Mouse (Mus musculus): ENCODE results near the gene Psmc4. TPM values are rescaled to one million over a fixed set of nuclear protein-coding genes. Genes with fewer than 3 reads are reported as not detected.

Gene Psmc4
- total RNA-seq (2023), result 98.5 TPM

GRCm38 (mm10) chr7:28049476-28050409, at the start of gene Psmc4:
TSS of gene Psmc4 (minus strand) at chr7:28050101.

GRCm38 (mm10) chr7:28070531-28071298, 20.8 kb upstream of the Psmc4 start, which contains the start of gene Fcgbp:
TSS of gene Fcgbp (plus strand) at chr7:28071236.

GRCm38 (mm10) chr7:28013549-28014444, 36.1 kb downstream of the Psmc4 start, which contains the start of gene Zfp850:
TSS of gene Zfp850 (minus strand) at chr7:28014115.

Other genes starting within 250 kb of the Psmc4 start
- gene Zfp626, start 242.9 kb downstream of the Psmc4 start, total RNA-seq (2023), result 12.7 TPM
- 4.7 TPM for gene Zfp59, start 211.5 kb downstream of the Psmc4 start, total RNA-seq (2023)
- gene Zfp607a, start 192.6 kb downstream of the Psmc4 start, total RNA-seq (2023), result 17.0 TPM
- 10.8 TPM for gene Zfp974, start 120.6 kb downstream of the Psmc4 start, total RNA-seq (2023)
- 11.5 TPM for gene Zfp780b, start 70.9 kb downstream of the Psmc4 start, total RNA-seq (2023)
- gene Zfp850, start 36.0 kb downstream of the Psmc4 start, total RNA-seq (2023), result 10.7 TPM
- gene Fcgbp, start 21.1 kb upstream of the Psmc4 start, total RNA-seq (2023), result not detected
- not detected for gene 9530053A07Rik, start 79.4 kb upstream of the Psmc4 start, total RNA-seq (2023)
- gene Fbl, start 119.6 kb upstream of the Psmc4 start, total RNA-seq (2023), result 194 TPM
- 16.6 TPM for gene Dyrk1b, start 129.4 kb upstream of the Psmc4 start, total RNA-seq (2023)
- 10.0 TPM for gene Eid2, start 217.8 kb upstream of the Psmc4 start, total RNA-seq (2023)
- gene Eid2b, start 227.6 kb upstream of the Psmc4 start, total RNA-seq (2023), result 4.3 TPM
- gene Selenov, start 241.1 kb upstream of the Psmc4 start, total RNA-seq (2023), result not detected

All from CD8-positive naive resting alpha-beta T cell, adult 57 days (primary cell).